Mouse (Mus musculus): ENCODE data around the gene Etnk2.
"Not testable (repeated sequence)": the region's sequence is repeated elsewhere in the genome, so short reads cannot be mapped to it uniquely, and the experiment has no call there.

Gene Etnk2

DNA sequence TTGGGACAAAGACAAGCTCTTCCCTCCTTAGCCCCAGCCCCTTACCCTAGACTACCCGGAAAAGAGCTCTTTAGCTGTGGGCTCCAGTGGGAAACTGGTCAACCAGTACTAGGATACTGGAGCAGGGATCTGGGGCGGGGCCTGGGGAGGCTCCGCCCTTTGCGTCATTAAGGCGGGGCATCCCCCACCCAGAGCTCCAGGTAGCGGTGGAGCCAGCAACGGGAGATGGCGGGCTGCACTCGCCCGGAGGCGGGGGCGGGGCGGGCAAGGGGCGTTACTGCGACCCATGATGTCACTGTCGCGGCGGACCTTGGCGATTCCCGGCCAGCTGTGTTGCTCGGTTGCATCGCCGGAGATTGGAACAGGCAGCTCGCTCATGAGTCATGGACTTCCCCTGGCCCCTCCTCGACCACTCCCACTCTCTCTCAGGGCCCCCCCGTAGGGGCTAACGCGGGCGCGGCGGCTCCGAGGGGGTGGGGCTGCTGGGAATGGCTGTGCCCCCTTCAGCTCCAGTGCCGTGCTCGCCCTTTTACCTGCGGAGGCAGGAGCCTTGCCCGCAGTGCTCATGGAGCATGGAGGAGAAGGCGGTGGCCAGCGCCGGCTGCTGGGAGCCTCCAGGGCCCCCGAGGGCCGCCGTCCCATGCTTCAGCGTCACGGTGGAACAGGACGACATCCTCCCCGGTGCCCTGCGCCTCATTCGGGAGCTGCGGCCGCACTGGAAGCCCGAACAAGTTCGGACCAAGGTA, at the start of gene Etnk2:
Etnk2 (plus strand) TSS at position 297 of the 746 bp plus-strand sequence.
- peak; percentile 89 for DNase-seq (ENCODE audit: low spot score)

DNA sequence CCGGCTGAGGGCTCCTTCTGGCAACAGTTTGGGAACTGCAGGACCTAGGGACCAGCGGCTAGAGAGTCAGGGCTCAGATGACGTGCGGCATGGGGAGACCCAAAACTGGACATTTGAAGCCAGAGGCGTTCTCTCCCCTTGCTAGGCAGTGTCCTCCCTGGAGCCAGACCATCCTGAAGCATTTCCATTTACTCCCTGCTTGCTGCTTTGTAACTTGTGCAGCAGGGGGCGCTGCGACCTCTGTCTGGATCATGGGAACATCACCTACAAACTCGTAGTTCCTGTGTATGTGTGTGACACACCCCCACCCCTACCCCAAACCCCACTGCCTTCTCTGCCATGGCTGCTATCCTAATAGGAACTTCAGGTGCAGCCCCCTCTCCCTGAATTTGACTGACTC, 49.0 kb upstream of the Etnk2 start:
- peak; percentile 64 for DNase-seq (ENCODE audit: low spot score)

DNA sequence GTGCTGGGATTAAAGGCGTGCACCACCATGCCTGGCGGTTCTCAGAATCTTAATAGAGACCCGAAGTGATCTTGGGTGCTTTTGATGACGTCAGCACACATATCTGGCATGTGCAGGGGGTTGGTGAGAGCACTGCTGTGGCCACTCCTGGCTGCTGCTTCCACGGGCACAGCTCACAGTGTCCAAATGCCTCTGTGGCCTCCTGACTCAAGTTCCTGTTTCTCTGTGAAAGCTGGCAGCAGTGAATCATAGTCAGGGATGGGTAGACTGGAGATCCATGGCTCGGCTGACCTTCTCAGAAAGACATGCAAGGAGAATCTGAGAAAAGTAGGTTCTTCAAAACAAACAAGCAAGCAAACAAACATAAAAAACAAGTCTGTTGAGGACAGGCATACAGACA, 47.6 kb upstream of the Etnk2 start:
- DNase-seq (ENCODE audit: low spot score), result no peak

DNA sequence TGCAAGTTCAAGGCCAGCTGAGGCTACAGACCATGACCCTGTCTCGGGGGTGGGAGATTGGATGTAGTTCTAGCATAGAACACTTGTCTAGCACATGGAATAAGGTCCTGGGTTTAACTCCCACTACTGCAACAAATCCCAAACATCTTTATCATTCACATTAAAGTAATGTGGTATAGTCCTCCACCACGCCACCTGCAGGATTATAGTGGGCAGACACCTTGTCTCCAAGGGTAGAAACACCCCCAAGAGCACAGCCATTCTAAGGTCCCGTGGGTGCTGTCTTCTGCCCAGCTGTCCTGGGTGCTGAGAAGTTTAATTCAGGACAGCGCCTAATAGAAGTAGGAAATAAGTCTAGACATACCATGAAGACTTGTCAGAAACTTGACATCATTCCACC, 46.8 kb upstream of the Etnk2 start:
- no peak for DNase-seq (ENCODE audit: low spot score)

DNA sequence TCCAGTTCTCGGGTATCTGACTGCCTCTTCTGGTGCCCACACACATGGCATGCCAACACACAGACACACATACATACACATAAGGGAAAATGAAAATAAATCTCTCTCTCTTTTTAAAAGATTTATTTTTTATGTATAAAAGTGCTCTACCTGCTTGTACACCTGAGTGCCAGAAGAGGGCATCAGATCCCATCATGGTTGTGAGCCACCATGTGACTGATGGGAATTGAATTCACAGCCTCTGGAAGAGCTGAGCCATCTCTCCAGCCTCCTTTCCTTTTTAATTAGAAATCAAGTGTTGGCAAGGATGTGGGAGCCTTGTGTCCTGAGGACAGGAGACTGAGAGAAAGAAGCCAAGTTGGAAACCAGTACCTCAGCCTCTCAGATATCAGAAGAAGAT, 46.2 kb upstream of the Etnk2 start:
- no peak for DNase-seq (ENCODE audit: low spot score)

DNA sequence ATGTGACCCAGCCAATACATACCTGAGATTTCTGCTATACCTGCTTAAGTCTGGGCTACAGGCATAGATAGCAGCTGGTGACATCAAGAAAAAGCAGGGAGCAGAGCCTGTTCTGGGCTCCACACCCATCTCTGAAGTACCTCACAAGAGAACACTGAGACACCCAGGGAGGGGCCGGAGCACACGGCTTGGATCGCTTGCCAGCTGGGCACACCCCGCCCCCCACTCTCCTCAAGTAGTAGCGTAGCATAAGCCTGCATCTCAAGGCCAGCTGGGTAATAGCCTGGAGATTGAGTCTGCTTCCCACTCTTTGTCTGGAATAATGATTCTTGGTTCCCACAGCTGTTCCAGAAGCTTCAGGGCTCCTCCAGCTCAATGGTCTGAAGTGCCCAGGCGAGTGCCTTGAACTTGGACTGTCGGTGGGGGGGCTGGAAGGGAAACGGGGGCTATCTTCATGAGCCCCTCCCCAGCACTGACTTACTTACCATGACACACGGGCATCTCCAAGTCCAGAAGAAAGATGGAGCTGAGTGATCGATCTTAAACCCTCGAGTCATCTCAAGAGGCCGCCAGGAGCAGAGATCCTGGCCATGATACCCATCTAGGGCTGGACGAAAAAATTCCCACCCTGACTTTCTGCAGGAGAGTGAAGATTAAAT, 42.0 kb upstream of the Etnk2 start, which contains the start of gene Kiss1:
Kiss1 (plus strand) TSS at position 609 of the 659 bp plus-strand sequence.
- DNase-seq (ENCODE audit: low spot score), result peak; percentile 35

DNA sequence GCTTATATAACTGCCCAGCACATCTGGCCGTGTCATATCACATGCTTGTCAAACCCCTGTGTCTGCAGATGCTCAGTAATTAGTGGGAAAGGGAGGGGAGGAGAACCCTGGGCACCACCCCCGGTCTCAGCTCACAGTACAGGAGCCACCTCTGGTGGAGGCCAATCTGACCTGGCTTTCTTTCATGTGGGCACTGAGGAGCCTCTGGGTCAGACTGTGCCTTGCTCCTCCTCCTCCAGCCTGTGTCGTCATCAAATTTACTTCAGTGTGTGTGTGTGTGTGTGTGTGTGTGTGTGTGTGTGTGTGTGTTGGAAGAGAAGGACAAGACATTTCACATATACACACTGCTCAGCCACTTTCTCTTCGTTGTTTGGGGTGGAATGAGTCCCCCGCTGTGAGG, 40.0 kb upstream of the Etnk2 start:
- peak; percentile 35 for DNase-seq (ENCODE audit: low spot score)

DNA sequence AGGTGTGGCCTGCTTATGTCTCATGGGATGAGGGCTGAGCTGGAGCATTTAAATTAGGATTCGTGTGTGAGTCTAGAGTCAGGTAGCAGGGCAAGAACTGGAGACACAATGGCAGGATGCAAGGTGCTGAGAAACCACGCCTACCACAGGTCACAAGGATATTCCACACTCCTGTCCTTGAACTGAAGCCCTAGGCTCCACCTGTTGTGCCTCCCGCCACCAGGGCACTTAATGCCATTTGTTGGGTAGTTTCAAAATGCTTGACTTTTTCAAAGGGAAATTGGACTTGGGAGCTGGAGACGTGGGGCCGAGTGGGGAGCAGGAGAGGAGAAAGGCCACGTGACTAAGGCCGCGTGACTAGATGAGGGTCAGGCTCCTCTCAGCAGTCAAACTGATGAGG, 37.4 kb upstream of the Etnk2 start:
- no peak for DNase-seq (ENCODE audit: low spot score)

DNA sequence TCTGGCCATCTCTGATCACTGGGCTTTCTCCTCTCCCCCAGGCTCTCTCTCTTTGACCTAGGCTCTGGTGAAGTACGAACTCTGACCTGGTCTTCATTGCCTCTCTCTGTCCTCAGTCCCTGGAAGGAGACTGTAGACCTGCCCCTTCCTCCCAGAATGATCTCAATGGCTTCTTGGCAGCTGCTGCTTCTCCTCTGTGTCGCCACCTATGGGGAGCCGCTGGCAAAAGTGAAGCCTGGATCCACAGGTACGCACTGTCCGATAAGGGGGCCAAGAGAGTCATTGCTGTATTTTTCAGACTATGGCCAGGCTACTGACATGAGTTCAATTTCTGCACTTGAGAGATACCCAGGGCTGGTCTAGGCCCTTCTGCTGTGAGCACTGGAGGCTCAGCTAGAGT, 36.3 kb upstream of the Etnk2 start:
- no peak for DNase-seq (ENCODE audit: low spot score)

DNA sequence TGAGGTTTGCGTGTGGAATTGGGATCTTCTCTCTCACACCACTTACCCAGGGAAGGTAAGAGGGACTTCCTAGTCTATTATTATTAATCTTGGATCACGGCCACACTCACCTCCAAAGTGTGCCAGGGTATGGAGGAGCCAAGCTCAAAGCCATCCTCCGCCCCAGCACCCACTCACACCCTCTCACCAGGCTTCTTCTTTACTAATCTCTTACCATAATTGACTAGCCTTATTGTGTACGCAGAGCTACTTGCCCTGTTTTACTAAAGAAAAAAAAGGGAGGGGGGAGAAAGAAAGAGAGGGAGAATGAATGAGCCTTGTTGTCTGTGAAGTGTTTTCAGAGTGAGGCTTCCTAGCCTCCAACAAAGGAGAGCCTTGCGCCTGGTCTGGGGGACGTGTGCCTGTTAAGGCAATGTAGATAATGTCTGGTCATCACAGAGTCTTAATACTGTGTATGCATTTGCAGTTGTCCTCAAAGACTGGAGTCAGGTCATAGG, 35.0 kb upstream of the Etnk2 start:
- no peak for DNase-seq (ENCODE audit: low spot score)

DNA sequence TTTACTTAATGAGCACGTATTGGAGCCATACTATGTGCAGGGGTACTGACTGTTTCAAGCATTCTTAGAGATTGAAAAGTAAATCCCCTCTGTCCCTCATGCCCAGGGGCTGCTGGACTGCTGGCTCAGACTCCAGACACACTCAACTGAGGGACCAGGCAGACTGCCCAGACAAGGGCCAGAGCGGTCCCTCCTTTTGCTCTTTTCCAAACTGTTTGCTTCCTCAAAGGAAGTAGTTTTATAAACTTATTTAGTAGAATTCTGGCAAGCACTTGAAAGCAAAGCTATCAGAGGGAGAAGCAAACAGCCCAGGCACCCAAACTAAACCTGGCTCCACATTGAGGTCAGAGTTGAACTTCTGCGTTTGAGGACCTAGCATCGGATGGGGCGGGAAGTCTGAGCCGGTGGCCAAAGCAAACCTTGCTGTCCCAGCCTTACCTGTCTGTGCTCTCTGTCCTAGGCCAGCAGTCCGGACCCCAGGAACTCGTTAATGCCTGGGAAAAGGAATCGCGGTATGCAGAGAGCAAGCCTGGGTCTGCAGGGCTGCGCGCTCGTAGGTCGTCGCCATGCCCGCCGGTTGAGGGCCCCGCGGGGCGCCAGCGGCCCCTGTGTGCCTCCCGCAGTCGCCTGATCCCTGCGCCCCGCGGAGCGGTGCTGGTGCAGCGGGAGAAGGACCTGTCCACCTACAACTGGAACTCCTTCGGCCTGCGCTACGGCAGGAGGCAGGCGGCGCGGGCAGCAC, 34.3 kb upstream of the Etnk2 start:
- peak; percentile 43 for DNase-seq (ENCODE audit: low spot score)

DNA sequence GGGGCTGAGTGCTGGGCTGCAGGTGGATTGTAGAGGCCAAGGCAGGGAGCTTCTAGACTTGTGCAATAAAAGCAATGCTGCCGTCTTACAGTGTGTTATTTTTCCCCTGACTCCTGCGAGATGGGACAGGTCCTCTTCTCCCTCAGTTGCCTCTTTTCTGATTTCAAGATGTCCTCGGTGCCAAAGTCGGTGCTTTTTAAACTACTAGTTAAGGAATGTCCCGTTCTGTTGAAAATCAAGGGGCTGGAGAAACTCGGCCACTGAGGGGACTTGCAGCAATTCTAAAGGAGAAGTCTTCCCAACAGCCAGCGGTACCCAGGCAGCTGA, 33.8 kb upstream of the Etnk2 start:
- DNase-seq (ENCODE audit: low spot score), result no peak

DNA sequence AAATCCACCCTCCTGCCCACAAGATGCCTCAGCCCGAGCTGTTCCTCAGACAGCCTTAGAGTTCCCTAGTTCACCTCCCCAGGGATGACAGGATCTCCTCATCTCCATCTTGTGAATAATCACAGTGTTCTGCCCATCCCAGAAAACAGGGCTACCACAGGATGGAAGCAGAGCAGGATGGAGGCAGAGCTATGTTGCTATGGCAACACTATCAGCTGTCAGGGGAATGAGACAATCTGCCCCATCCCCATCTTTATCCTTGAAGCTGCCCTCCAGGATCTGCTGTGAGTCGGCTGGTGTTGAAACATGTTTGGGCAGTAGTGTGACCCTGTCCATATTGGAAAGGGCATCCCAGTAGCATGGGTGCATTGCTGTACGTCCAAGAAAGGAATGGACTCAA, 32.2 kb upstream of the Etnk2 start:
- no peak for DNase-seq (ENCODE audit: low spot score)

DNA sequence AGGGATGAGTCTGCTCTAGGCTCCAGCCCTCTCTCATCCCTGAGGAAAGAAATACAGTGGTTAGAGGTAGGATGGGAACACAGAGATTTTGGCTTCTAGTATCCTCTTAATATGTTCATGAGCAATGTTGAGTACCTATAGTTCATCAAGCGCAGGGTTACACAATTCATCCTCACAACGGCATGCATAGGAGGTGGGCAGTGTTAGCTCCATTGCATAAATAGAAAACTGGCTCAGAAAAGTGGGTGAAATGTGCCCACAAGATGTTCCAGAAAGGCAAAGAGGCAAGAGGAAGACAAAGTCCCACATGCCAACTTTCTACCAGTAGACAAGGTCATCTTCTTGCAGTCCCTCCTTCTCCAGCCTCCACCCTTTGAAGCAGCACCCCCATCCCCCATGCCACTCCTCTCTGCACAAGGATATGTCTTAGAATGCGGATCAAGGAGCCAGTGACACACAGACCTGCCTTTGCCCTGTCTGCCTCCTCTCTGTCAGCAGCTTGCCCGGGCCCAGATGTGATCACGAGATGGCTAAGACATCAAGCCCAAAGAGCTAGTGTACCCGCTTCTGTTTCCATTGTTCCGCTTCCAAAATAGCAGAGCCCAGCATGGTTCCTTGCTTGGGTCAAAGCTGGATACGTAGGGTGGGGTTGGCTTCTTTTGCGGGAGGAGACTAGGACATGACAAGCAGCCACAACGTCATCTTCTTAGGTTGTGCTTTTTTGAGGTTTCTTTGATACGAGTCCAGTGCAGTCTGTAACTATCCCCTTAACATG, 30.5 kb upstream of the Etnk2 start:
- DNase-seq (ENCODE audit: low spot score), result no peak

DNA sequence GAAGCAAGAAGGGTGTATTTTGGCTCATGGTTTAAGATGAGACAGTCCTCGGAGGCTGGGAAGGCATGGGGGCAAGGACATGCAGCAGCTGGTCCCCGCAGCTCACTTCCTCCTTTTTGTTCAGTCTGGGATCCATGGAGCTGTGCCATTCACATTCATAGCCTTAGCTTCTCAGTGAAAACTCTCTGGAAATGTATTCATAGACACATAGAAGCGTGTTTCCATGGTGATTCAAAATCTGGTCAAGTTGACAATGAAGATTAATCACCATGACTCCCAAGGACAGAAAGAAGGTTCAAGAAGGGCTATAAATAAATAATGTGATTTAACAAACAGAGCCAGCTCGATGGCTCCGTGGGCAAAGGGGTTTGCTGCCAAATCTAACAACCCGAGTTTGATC, 29.4 kb upstream of the Etnk2 start:
- DNase-seq (ENCODE audit: low spot score), result no peak

DNA sequence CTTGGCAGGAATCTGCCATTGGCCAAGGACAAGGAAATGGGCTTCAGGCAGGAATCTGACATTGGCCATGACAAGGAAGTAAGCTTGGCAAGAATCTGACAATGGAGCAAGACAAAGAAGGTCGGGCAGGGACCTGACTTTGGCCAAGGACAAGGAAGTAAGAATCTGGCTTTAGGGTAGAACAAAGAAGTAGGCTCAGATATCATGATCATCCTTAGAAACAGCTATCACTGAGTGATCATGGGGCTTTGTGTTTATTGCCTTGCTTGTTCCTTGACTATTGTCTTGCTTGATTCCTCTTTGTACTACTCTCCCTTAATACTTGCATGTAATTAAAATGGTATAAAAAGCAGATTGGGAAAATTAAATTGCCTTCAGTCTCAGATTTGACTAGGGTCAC, 23.0 kb upstream of the Etnk2 start:
- not testable (repeated sequence) for DNase-seq (ENCODE audit: low spot score)

DNA sequence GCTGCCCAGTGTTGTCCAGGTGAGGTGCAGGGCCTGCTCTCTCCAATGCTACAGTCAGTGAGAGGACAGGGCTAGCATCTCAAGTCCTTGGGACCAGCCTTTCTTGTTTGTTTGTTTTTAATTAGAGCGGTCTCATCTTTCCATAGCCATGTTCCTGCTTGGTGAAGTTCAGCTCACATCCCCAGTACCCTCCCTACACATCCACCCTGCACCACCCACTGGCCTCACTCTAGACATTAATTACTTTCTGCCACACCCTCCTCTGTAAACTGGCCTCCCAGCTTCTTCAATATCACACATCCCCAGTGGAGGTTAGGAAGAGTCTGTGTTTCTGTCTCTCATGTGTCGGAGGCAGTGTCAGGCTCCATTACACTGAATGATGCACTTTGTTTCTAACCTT, 19.0 kb upstream of the Etnk2 start:
- no peak for DNase-seq (ENCODE audit: low spot score)

DNA sequence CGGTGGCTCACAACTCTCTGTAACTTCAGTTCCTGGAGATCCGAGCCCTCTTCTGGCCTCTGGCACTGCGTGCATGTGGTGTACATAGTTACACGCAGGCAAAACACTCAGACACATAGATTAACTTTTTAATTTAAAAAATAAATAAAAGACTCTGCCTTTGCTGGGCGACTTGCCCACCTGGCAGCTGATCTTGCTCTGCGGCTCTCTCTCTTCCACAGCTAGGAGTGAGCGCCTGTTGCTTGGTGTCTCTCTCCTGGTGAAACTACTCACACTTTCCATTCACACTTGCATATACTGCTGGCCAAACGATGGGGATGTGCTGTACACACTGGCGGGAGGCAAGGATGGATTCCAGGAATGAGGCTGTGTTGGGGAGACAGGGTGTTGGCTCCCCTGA, 16.8 kb upstream of the Etnk2 start:
- DNase-seq (ENCODE audit: low spot score), result no peak

DNA sequence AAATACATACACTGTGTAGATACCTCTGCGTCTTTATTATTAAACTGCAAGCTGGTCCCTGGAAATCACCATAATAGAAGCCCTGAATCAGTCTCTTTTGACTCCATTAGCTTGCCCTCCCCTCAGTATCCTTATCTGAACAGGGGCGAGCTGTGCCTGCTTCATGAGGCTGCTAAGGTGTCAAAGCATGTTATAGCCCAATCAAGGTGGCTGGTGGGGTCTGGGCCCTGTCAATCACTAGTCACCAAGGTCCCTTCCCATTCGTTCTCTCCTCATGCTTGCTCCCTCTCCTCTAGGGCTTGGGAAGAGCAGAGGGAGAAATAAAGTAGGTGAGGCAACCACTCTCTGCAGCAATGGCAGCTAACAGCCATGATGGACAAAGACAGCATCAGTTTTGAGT, 16.1 kb upstream of the Etnk2 start:
- DNase-seq (ENCODE audit: low spot score), result no peak

DNA sequence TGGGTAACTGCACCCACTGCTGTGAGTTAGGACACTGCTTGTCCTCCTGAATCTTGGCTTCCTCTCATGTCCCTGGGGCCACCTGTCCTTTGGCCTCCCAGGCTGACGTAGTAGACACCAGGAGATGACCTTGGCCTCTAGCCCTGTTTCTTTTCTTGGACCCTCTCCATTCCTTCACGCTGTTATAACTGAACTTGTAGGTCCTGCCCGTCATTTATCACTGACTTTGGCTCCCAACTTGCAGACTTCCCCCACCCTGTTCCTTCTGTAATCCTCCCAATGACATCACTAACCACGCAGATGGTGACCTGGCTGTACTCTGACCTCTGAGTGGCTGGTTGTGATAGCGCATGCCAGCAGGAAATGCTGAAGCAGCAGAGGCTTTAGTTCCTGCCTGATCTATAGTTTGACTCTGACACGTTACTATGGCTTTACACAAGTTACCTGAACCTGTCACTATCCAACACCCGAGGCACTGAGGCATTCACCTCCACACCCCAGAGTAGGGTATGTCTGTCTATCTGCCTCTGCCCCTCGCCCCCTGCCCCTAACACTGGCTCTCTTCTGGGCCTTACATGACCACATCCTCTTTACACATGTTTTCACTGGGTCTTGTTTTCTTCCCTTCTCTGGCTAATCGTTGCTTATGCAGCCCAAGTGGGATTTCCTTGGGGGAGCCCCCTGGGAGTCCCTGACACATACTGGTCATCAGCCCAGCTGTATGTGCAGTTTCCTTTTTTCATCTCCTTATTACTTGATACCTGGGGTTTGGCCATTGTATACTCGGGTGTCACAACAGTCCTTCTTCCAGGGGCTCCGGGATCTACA, 15.5 kb upstream of the Etnk2 start:
- DNase-seq (ENCODE audit: low spot score), result no peak

DNA sequence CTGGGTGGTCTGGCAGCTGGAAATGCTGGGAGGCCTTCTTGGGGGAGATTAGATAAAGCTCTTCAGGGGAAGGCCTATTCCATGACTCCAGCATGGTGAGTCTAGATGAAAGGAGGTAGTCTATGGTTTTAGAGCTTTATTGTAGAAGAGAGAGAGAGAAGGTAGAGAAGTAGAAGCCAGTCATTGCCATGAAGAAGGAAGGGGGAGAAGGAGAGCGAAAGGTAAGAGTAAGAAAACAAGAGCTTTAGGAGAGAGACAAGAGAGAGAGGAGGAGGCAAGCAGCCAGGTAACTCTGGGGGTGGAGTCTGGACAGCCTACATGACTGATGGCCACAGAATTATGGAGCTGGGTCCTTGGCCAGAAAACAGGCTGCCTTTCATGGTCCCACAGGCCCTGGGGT, 13.2 kb upstream of the Etnk2 start, which contains the start of gene Ren1:
Ren1 (plus strand) TSS at position 301 of the 400 bp plus-strand sequence.
- DNase-seq (ENCODE audit: low spot score), result no peak

Measured in ovary, postnatal 36 days (tissue).